In the genomic region with DNA sequence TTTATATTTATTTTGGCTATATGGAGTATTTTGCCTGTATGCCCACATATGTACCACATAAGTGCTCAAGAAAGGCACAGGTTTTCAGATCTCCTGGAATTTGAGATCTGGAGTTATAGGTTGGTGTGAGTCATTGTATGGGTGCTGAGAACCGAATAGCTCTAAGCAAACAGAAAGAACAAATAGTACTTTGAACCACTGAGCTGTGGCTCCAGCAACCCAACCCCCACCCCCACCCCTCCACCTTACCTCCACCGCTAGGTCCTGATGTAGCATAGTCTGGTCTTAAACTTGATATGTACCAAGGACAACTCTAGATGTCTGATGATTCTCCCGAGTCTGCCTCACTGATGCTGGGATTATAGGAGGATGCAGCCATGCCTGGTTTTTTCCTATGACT, we compare ENCODE assay signal across 34 mouse cellular contexts. TPM values are rescaled to one million over a fixed set of nuclear protein-coding genes. Genes with fewer than 3 reads are reported as not detected.
DNase-seq lines count a peak whose midpoint lies in the region; ATAC-seq and TF ChIP-seq lines count a peak whose summit lies in the region.
"Had no signal": no experiment of that assay in that cellular context is flagged by ENCODE, and none has a peak within 500 bp of the region (broad histone marks: within the 10 kb centered on the region; RNA-seq: fewer than 3 reads in every experiment).

No protein-coding gene starts in this region.

- WGBS in intestine, embryonic 15.5 days, result 55% methylated on average over 3 of the region's 3 CpGs
- 64% methylated on average over 3 of the region's 3 CpGs for WGBS in liver, embryonic 11.5 days
- 61% methylated on average over 3 of the region's 3 CpGs for WGBS in liver, postnatal 0 days (ENCODE audit: insufficient replicate concordance)
- 90% methylated on average over 3 of the region's 3 CpGs for WGBS in midbrain, postnatal 0 days

- TF ChIP-seq CTCF in liver, postnatal 0 days (IDR thresholded peaks at IDR 0.05; ENCODE audit: low read depth), result no peak
- no peak for TF ChIP-seq CTCF in midbrain, postnatal 0 days (IDR thresholded peaks at IDR 0.05)

- no peak overlapping the region for H3K9ac ChIP-seq in intestine, embryonic 15.5 days
- no peak overlapping the region for H3K9ac ChIP-seq in liver, embryonic 11.5 days (ENCODE audit: low read depth, low read length)
- no peak overlapping the region for H3K9ac ChIP-seq in liver, postnatal 0 days (replicated peaks)
- H3K9ac ChIP-seq in midbrain, postnatal 0 days (replicated peaks; ENCODE audit: low read length, poor library complexity, severe bottlenecking), result no peak overlapping the region
- H3K9ac ChIP-seq: embryonic facial prominence, embryonic 15.5 days; forebrain, embryonic 12.5 days; heart, embryonic 13.5 days; hindbrain, embryonic 14.5 days; limb, embryonic 13.5 days; lung, embryonic 14.5 days; midbrain, embryonic 15.5 days had no signal

- no peaks in the 10 kb centered on the region for H3K4me1 ChIP-seq in intestine, embryonic 15.5 days (replicated peaks)
- no peaks in the 10 kb centered on the region for H3K4me1 ChIP-seq in liver, embryonic 11.5 days (replicated peaks; ENCODE audit: control insufficient read depth, insufficient read depth, low read length)
- peaks cover 11% of the 10 kb centered on the region for H3K4me1 ChIP-seq in liver, postnatal 0 days (ENCODE audit: insufficient read depth)
- H3K4me1 ChIP-seq in midbrain, postnatal 0 days (ENCODE audit: insufficient read depth, low read length), result no peaks in the 10 kb centered on the region
- H3K4me1 ChIP-seq: embryonic facial prominence, embryonic 10.5 days; embryonic facial prominence, embryonic 15.5 days; forebrain, embryonic 12.5 days; heart, embryonic 13.5 days; limb, embryonic 13.5 days; midbrain, embryonic 10.5 days; midbrain, embryonic 15.5 days had no signal

- H3K4me2 ChIP-seq in intestine, embryonic 15.5 days (replicated peaks), result no peak overlapping the region
- no peak overlapping the region for H3K4me2 ChIP-seq in liver, embryonic 11.5 days
- no peak overlapping the region for H3K4me2 ChIP-seq in liver, postnatal 0 days (ENCODE audit: low read depth, low read length)
- no peak overlapping the region for H3K4me2 ChIP-seq in midbrain, postnatal 0 days (ENCODE audit: low read depth, low read length, poor library complexity, severe bottlenecking)
- H3K4me2 ChIP-seq: embryonic facial prominence, embryonic 15.5 days; forebrain, embryonic 12.5 days; heart, embryonic 13.5 days; hindbrain, embryonic 14.5 days; limb, embryonic 13.5 days; lung, embryonic 14.5 days; midbrain, embryonic 15.5 days had no signal

- no peak overlapping the region for H3K27ac ChIP-seq in intestine, embryonic 15.5 days
- peak overlapping the region; percentile 47 for H3K27ac ChIP-seq in liver, embryonic 11.5 days (ENCODE audit: low read depth, low read length)
- H3K27ac ChIP-seq in liver, postnatal 0 days (ENCODE audit: low read depth), result peak overlapping the region; percentile 70
- no peak overlapping the region for H3K27ac ChIP-seq in midbrain, postnatal 0 days (ENCODE audit: low read depth, low read length)
- H3K27ac ChIP-seq: embryonic facial prominence, embryonic 10.5 days; embryonic facial prominence, embryonic 15.5 days; forebrain, embryonic 12.5 days; gastrocnemius, adult 2 months; heart, adult 2 months; heart, embryonic 13.5 days; hindbrain, embryonic 14.5 days; left cerebral cortex, adult 2 months; limb, embryonic 13.5 days; midbrain, embryonic 10.5 days; midbrain, embryonic 15.5 days had no signal

- no peaks in the 10 kb centered on the region for H3K36me3 ChIP-seq in intestine, embryonic 15.5 days
- H3K36me3 ChIP-seq in liver, embryonic 11.5 days (ENCODE audit: control insufficient read depth, insufficient read depth, low read length), result no peaks in the 10 kb centered on the region
- no peaks in the 10 kb centered on the region for H3K36me3 ChIP-seq in liver, postnatal 0 days (replicated peaks; ENCODE audit: insufficient read depth, low read length)
- H3K36me3 ChIP-seq in midbrain, postnatal 0 days (ENCODE audit: insufficient read depth, low read length), result no peaks in the 10 kb centered on the region
- H3K36me3 ChIP-seq: embryonic facial prominence, embryonic 10.5 days; embryonic facial prominence, embryonic 15.5 days; forebrain, embryonic 12.5 days; G1E; heart, embryonic 13.5 days; limb, embryonic 13.5 days; midbrain, embryonic 10.5 days; midbrain, embryonic 15.5 days had no signal

- H3K9me3 ChIP-seq in intestine, embryonic 15.5 days, result no peaks in the 10 kb centered on the region
- H3K9me3 ChIP-seq in liver, embryonic 11.5 days (ENCODE audit: control insufficient read depth, low read length), result no peaks in the 10 kb centered on the region
- no peaks in the 10 kb centered on the region for H3K9me3 ChIP-seq in liver, postnatal 0 days (ENCODE audit: low read length)
- no peaks in the 10 kb centered on the region for H3K9me3 ChIP-seq in midbrain, postnatal 0 days (ENCODE audit: low read length)
- H3K9me3 ChIP-seq: embryonic facial prominence, embryonic 10.5 days; embryonic facial prominence, embryonic 15.5 days; forebrain, embryonic 12.5 days; G1E; heart, embryonic 13.5 days; limb, embryonic 13.5 days; midbrain, embryonic 10.5 days; midbrain, embryonic 15.5 days had no signal

- H3K4me3 ChIP-seq in intestine, embryonic 15.5 days (replicated peaks), result no peak overlapping the region
- H3K4me3 ChIP-seq in liver, embryonic 11.5 days (ENCODE audit: low read depth, low read length), result no peak overlapping the region
- no peak overlapping the region for H3K4me3 ChIP-seq in liver, postnatal 0 days (ENCODE audit: low read depth, low read length)
- H3K4me3 ChIP-seq in midbrain, postnatal 0 days (ENCODE audit: low read depth, low read length), result no peak overlapping the region
- H3K4me3 ChIP-seq: embryonic facial prominence, embryonic 10.5 days; embryonic facial prominence, embryonic 15.5 days; forebrain, embryonic 12.5 days; gastrocnemius, adult 2 months; heart, adult 2 months; heart, embryonic 13.5 days; left cerebral cortex, adult 2 months; limb, embryonic 13.5 days; midbrain, embryonic 10.5 days; midbrain, embryonic 15.5 days had no signal

- peak; percentile 92 for ATAC-seq in intestine, embryonic 15.5 days
- 0 out of 2 replicates have a peak, but pooled peaks have one; percentile 45 for ATAC-seq in liver, embryonic 11.5 days (replicated peaks; ENCODE audit: low FRiP score)
- peak; percentile 77 for ATAC-seq in liver, postnatal 0 days
- ATAC-seq in megakaryocyte, adult 5-6 weeks (ENCODE audit: poor library complexity, severe bottlenecking), result no peak
- ATAC-seq in midbrain, postnatal 0 days (ENCODE audit: low FRiP score), result no peak
- ATAC-seq: midbrain, embryonic 15.5 days had no signal

- TF ChIP-seq EP300 in liver, postnatal 0 days (IDR thresholded peaks at IDR 0.05; ENCODE audit: low read depth), result no peak

- H3K27me3 ChIP-seq in intestine, embryonic 15.5 days (replicated peaks), result no peaks in the 10 kb centered on the region
- H3K27me3 ChIP-seq in liver, embryonic 11.5 days (replicated peaks; ENCODE audit: control insufficient read depth, insufficient read depth, low read length), result no peaks in the 10 kb centered on the region
- H3K27me3 ChIP-seq in liver, postnatal 0 days (ENCODE audit: insufficient read depth, low read length), result no peaks in the 10 kb centered on the region
- H3K27me3 ChIP-seq in midbrain, postnatal 0 days (ENCODE audit: insufficient read depth, low read length), result no peaks in the 10 kb centered on the region
- H3K27me3 ChIP-seq: embryonic facial prominence, embryonic 15.5 days; forebrain, embryonic 12.5 days; heart, embryonic 13.5 days; limb, embryonic 13.5 days; midbrain, embryonic 15.5 days had no signal

- no peak for DNase-seq in liver, embryonic 11.5 days (ENCODE audit: low spot score)
- DNase-seq in liver, postnatal 0 days, result no peak
- peak; percentile 76 for DNase-seq in yolk sac, embryonic 10.5 days (ENCODE audit: low spot score)
- no peak for DNase-seq in kidney, postnatal 4 days
- no peak for DNase-seq in midbrain, postnatal 0 days (ENCODE audit: low spot score)
- DNase-seq: adrenal gland, postnatal 10 days; cerebellum, adult 8-10 months; cerebellum, postnatal 25 days; gastrocnemius, adult 2 months; heart, adult 2 months; heart, postnatal 10 days; kidney, adult 9 months; kidney, postnatal 10 days; layer of hippocampus, adult 9-11 months; lung, embryonic 14.5 days; lung, postnatal 14 days; right cerebral cortex, postnatal 25 days; thymus, postnatal 14 days had no signal

RNA-seq across cellular contexts. Expression of a gene that starts 42.0 kb away (rescaled TPM):
- 86.5 and 96.4 TPM in 2 replicates for polyA plus RNA-seq in intestine, embryonic 15.5 days (2015; fragmentation: Nextera tagmentation; extraction: Ambion mirVana)
- polyA plus RNA-seq in liver, embryonic 11.5 days (2014; fragmentation: Nextera tagmentation; extraction: Ambion mirVana), result 19.0 and 19.3 TPM in 2 replicates
- polyA plus RNA-seq in liver, postnatal 0 days (2015; fragmentation: Nextera tagmentation; extraction: Ambion mirVana), result 14.8 and 15.0 TPM in 2 replicates
- 17.7 and 22.6 TPM in 2 replicates for total RNA-seq in megakaryocyte, adult 5-6 weeks (2015)
- 27.1 and 37.8 TPM in 2 replicates for total RNA-seq in megakaryocyte, adult 5-6 weeks (2017)
- 6.4 and 8.7 TPM in 2 replicates for total RNA-seq in midbrain, postnatal 0 days (2014; rRNA removed)
- 6.7 and 7.8 TPM in 2 replicates for polyA plus RNA-seq in midbrain, postnatal 0 days (2015; fragmentation: Nextera tagmentation; extraction: Ambion mirVana)

RNA-seq across cellular contexts. Expression of a gene that starts 49.6 kb away (rescaled TPM):
- not detected in 2 replicates for polyA plus RNA-seq in intestine, embryonic 15.5 days (2015; fragmentation: Nextera tagmentation; extraction: Ambion mirVana)
- polyA plus RNA-seq in liver, embryonic 11.5 days (2014; fragmentation: Nextera tagmentation; extraction: Ambion mirVana), result not detected in 2 replicates
- polyA plus RNA-seq in liver, postnatal 0 days (2015; fragmentation: Nextera tagmentation; extraction: Ambion mirVana), result not detected in 2 replicates
- total RNA-seq in megakaryocyte, adult 5-6 weeks (2015), result not detected in 2 replicates
- total RNA-seq in megakaryocyte, adult 5-6 weeks (2017), result not detected in 2 replicates
- total RNA-seq in midbrain, postnatal 0 days (2014; rRNA removed), result not detected in 2 replicates
- polyA plus RNA-seq in midbrain, postnatal 0 days (2015; fragmentation: Nextera tagmentation; extraction: Ambion mirVana), result not detected in 2 replicates
- total RNA-seq: heart, postnatal 10 days; hematopoietic stem cell, adult 5-6 weeks; neutrophil, adult 5-6 weeks had no signal
- polyA plus RNA-seq: embryonic facial prominence, embryonic 10.5 days; forebrain, embryonic 12.5 days; G1E; heart, embryonic 13.5 days; midbrain, embryonic 10.5 days; midbrain, embryonic 15.5 days; neural tube, embryonic 11.5 days; spleen, adult 2 months had no signal

RNA-seq across cellular contexts. Expression of a gene that starts 52.6 kb away (rescaled TPM):
- 40.5 and 46.4 TPM in 2 replicates for polyA plus RNA-seq in intestine, embryonic 15.5 days (2015; fragmentation: Nextera tagmentation; extraction: Ambion mirVana)
- 52.0 and 57.0 TPM in 2 replicates for polyA plus RNA-seq in liver, embryonic 11.5 days (2014; fragmentation: Nextera tagmentation; extraction: Ambion mirVana)
- 16.2 and 17.3 TPM in 2 replicates for polyA plus RNA-seq in liver, postnatal 0 days (2015; fragmentation: Nextera tagmentation; extraction: Ambion mirVana)
- 58.8 and 75.1 TPM in 2 replicates for total RNA-seq in megakaryocyte, adult 5-6 weeks (2015)
- 42.6 and 42.9 TPM in 2 replicates for total RNA-seq in megakaryocyte, adult 5-6 weeks (2017)
- 52.2 and 73.5 TPM in 2 replicates for total RNA-seq in midbrain, postnatal 0 days (2014; rRNA removed)
- 17.2 and 19.6 TPM in 2 replicates for polyA plus RNA-seq in midbrain, postnatal 0 days (2015; fragmentation: Nextera tagmentation; extraction: Ambion mirVana)

Comparison
In these comparisons a context has a peak if more than half of its experiments do, and no peak if none do; other contexts are left out.
1. ATAC-seq: peak in intestine, embryonic 15.5 days (single experiment), liver, embryonic 11.5 days (single experiment) and liver, postnatal 0 days (single experiment); none in megakaryocyte, adult 5-6 weeks (single experiment) and midbrain, postnatal 0 days (single experiment).
2. H3K27ac ChIP-seq: peak in liver, embryonic 11.5 days (single experiment) and liver, postnatal 0 days (single experiment); none in intestine, embryonic 15.5 days (single experiment) and midbrain, postnatal 0 days (single experiment).